Mouse (Mus musculus) midbrain, embryonic 10.5 days (tissue): ENCODE data around the gene Meis1. TPM values are rescaled to one million over a fixed set of nuclear protein-coding genes. Genes with fewer than 3 reads are reported as not detected.

ENCODE experiments used
- DNase-seq: peaks from one replicate; pipeline ENCODE4 v3.0.0-alpha.2; 2017; ENCODE audit warnings: low spot score
- H3K27ac ChIP-seq: fragments of 300-500 bp; sonication (generic); replicated peaks from 2 replicates; pipeline ENCODE4 v1.5.1; 2016; ENCODE audit warnings: mild to moderate bottlenecking
- H3K27me3 ChIP-seq: fragments of 300-500 bp; sonication (generic); 2 replicates; pipeline ENCODE4 v1.6.1; 2016; ENCODE audit warnings: low read depth, mild to moderate bottlenecking; ENCODE audit not compliant: poor library complexity, severe bottlenecking
- H3K36me3 ChIP-seq: fragments of 300-500 bp; sonication (generic); 2 replicates; pipeline ENCODE4 v1.6.1; 2016; ENCODE audit warnings: mild to moderate bottlenecking, moderate library complexity
- H3K4me1 ChIP-seq: fragments of 300-500 bp; sonication (generic); 2 replicates; pipeline ENCODE4 v1.6.1; 2016
- H3K4me3 ChIP-seq: fragments of 300-500 bp; sonication (generic); 2 replicates; pipeline ENCODE4 v1.5.1; 2016; ENCODE audit warnings: mild to moderate bottlenecking, moderate library complexity
- H3K9me3 ChIP-seq: fragments of 300-500 bp; sonication (generic); replicated peaks from 2 replicates; pipeline ENCODE4 v1.6.1; 2016; ENCODE audit warnings: mild to moderate bottlenecking
- WGBS: fragments of 180-500 bp; shearing (Covaris S2); methylation state at CpG from one replicate; pipeline ENCODE4 v1.1.7; 2016; 5-methylcytosine and 5-hydroxymethylcytosine counted together
- polyA plus RNA-seq: library from polyadenylated mRNA; unstranded; fragments of >200 nt; fragmentation: Nextera tagmentation; extraction: Ambion mirVana; gene quantifications from 2 replicates; pipeline ENCODE4 v1.2.1, GENCODE M21; 2016

Meis1 gene
- polyA plus RNA-seq, 1 experiment from 2014 or later: 48.0 TPM

- DNase-seq: no peak
- WGBS: 83% methylated on average over 3 of the region's 3 CpGs
- Histone ChIP-seq H3K4me3 (no peak overlapping the region), H3K9me3 (no peaks in the 10 kb centered on the region), H3K36me3 (peaks cover 9% of the 10 kb centered on the region; the same call in 1 of the 2 replicates), H3K27me3 (no peaks in the 10 kb centered on the region), H3K27ac (no peak overlapping the region), H3K4me1 (peaks cover 38% of the 10 kb centered on the region)
Measured at GRCm38 (mm10) chr11:18947434-18947833, 71.4 kb downstream of the Meis1 start.

GRCm38 (mm10) chr11:18945778-18946177, 73.0 kb downstream of the Meis1 start:
- Histone ChIP-seq H3K27me3 (no peaks in the 10 kb centered on the region), H3K4me1 (peaks cover 44% of the 10 kb centered on the region), H3K27ac (no peak overlapping the region), H3K4me3 (no peak overlapping the region), H3K36me3 (peaks cover 9% of the 10 kb centered on the region; the same call in 1 of the 2 replicates), H3K9me3 (no peaks in the 10 kb centered on the region)
- WGBS: 39% methylated on average over 3 of the region's 3 CpGs
- DNase-seq: no peak

- H3K9me3 ChIP-seq: no peaks in the 10 kb centered on the region
- no peak for DNase-seq
- no peaks in the 10 kb centered on the region for H3K27me3 ChIP-seq
- 0 out of 2 replicates have a peak overlapping the region, but pooled peaks have one; percentile 9 for H3K27ac ChIP-seq
- no peak overlapping the region for H3K4me3 ChIP-seq
- peaks cover 9% of the 10 kb centered on the region; the same call in 1 of the 2 replicates for H3K36me3 ChIP-seq
- 72% methylated on average over 14 of the region's 14 CpGs for WGBS
- H3K4me1 ChIP-seq: peaks cover 44% of the 10 kb centered on the region
Measured at GRCm38 (mm10) chr11:18944972-18945625, 73.7 kb downstream of the Meis1 start.

GRCm38 (mm10) chr11:18944209-18944608, 74.6 kb downstream of the Meis1 start:
- DNase-seq: no peak
- H3K27ac ChIP-seq: no peak overlapping the region
- peaks cover 6% of the 10 kb centered on the region; the same call in 1 of the 2 replicates for H3K36me3 ChIP-seq
- 62% methylated on average over 7 of the region's 7 CpGs for WGBS
- no peaks in the 10 kb centered on the region for H3K9me3 ChIP-seq
- H3K4me3 ChIP-seq: no peak overlapping the region
- H3K4me1 ChIP-seq: peaks cover 50% of the 10 kb centered on the region
- H3K27me3 ChIP-seq: no peaks in the 10 kb centered on the region

GRCm38 (mm10) chr11:18942990-18943389, 75.8 kb downstream of the Meis1 start:
- H3K4me1 ChIP-seq: peaks cover 57% of the 10 kb centered on the region
- no peaks in the 10 kb centered on the region for H3K36me3 ChIP-seq
- 73% methylated on average over 2 of the region's 2 CpGs for WGBS
- H3K27me3 ChIP-seq: no peaks in the 10 kb centered on the region
- no peak overlapping the region for H3K4me3 ChIP-seq
- DNase-seq: no peak
- no peaks in the 10 kb centered on the region for H3K9me3 ChIP-seq
- H3K27ac ChIP-seq: no peak overlapping the region

GRCm38 (mm10) chr11:18940916-18941315, 77.9 kb downstream of the Meis1 start:
- no peaks in the 10 kb centered on the region for H3K9me3 ChIP-seq
- H3K27ac ChIP-seq: no peak overlapping the region
- WGBS: 55% methylated on average over 4 of the region's 4 CpGs
- no peak overlapping the region for H3K4me3 ChIP-seq
- no peaks in the 10 kb centered on the region for H3K36me3 ChIP-seq
- H3K4me1 ChIP-seq: peaks cover 49% of the 10 kb centered on the region
- no peaks in the 10 kb centered on the region for H3K27me3 ChIP-seq
- DNase-seq: no peak

- 83% methylated on average over 6 of the region's 6 CpGs for WGBS
- Histone ChIP-seq H3K36me3 (no peaks in the 10 kb centered on the region), H3K4me1 (peaks cover 40% of the 10 kb centered on the region), H3K27ac (no peak overlapping the region), H3K27me3 (no peaks in the 10 kb centered on the region), H3K9me3 (no peaks in the 10 kb centered on the region), H3K4me3 (no peak overlapping the region)
- no peak for DNase-seq
Measured at GRCm38 (mm10) chr11:18934921-18935320, 83.9 kb downstream of the Meis1 start.

GRCm38 (mm10) chr11:18931001-18931874, 87.5 kb downstream of the Meis1 start:
- Histone ChIP-seq H3K4me3 (no peak overlapping the region), H3K4me1 (peaks cover 45% of the 10 kb centered on the region), H3K36me3 (no peaks in the 10 kb centered on the region), H3K27ac (no peak overlapping the region), H3K27me3 (no peaks in the 10 kb centered on the region), H3K9me3 (no peaks in the 10 kb centered on the region)
- 83% methylated on average over 15 of the region's 15 CpGs for WGBS
- no peak for DNase-seq

GRCm38 (mm10) chr11:18929779-18930728, 88.7 kb downstream of the Meis1 start:
- no peak for DNase-seq
- H3K27me3 ChIP-seq: no peaks in the 10 kb centered on the region
- no peak overlapping the region for H3K27ac ChIP-seq

GRCm38 (mm10) chr11:18927351-18927750, 91.4 kb downstream of the Meis1 start:
- Histone ChIP-seq H3K27me3 (no peaks in the 10 kb centered on the region), H3K9me3 (no peaks in the 10 kb centered on the region), H3K4me1 (peaks cover 37% of the 10 kb centered on the region), H3K4me3 (no peak overlapping the region), H3K36me3 (peaks cover 8% of the 10 kb centered on the region; the same call in 1 of the 2 replicates), H3K27ac (no peak overlapping the region)
- DNase-seq: no peak
- 8% methylated on average over 1 of the region's 1 CpGs for WGBS

More at GRCm38 (mm10) chr11:18929779-18930728, 88.7 kb downstream of the Meis1 start:
- 88% methylated on average over 17 of the region's 17 CpGs for WGBS
- H3K4me1 ChIP-seq: peaks cover 37% of the 10 kb centered on the region
- no peaks in the 10 kb centered on the region for H3K9me3 ChIP-seq
- no peaks in the 10 kb centered on the region for H3K36me3 ChIP-seq
- no peak overlapping the region for H3K4me3 ChIP-seq

- Histone ChIP-seq H3K27ac (no peak overlapping the region), H3K9me3 (no peaks in the 10 kb centered on the region), H3K27me3 (no peaks in the 10 kb centered on the region), H3K4me1 (peaks cover 37% of the 10 kb centered on the region), H3K36me3 (peaks cover 8% of the 10 kb centered on the region; the same call in 1 of the 2 replicates), H3K4me3 (no peak overlapping the region)
- DNase-seq: no peak
- WGBS: 68% methylated on average over 2 of the region's 2 CpGs
Measured at GRCm38 (mm10) chr11:18926798-18927197, 92.0 kb downstream of the Meis1 start.
